Mouse (Mus musculus) forebrain, embryonic 15.5 days (tissue): ENCODE data around the gene Krt16. TPM values are rescaled to one million over a fixed set of nuclear protein-coding genes. Genes with fewer than 3 reads are reported as not detected.

Experiments used
- polyA plus RNA-seq: library from polyadenylated mRNA; unstranded; fragments of >200 nt; fragmentation: Nextera tagmentation; extraction: Ambion mirVana; gene quantifications from 2 replicates; pipeline ENCODE4 v1.2.1, GENCODE M21; 2015

Gene Krt16
- polyA plus RNA-seq, 1 experiment from 2014 or later: not detected

Other genes starting within 250 kb of the Krt16 start
- gene Krt33a, start 232.7 kb downstream of the Krt16 start, polyA plus RNA-seq: not detected in 2 replicates
- not detected in 2 replicates for gene Krt33b, start 219.0 kb downstream of the Krt16 start, polyA plus RNA-seq
- not detected in 2 replicates for gene Krt34, start 207.3 kb downstream of the Krt16 start, polyA plus RNA-seq
- not detected in 2 replicates for gene Krt31, start 198.4 kb downstream of the Krt16 start, polyA plus RNA-seq
- gene Krt32, start 160.7 kb downstream of the Krt16 start, polyA plus RNA-seq: not detected in 2 replicates
- not detected in 2 replicates for gene Krt35, start 152.7 kb downstream of the Krt16 start, polyA plus RNA-seq
- gene Krt36, start 143.3 kb downstream of the Krt16 start, polyA plus RNA-seq: not detected in 2 replicates
- not detected in 2 replicates for gene Krt13, start 127.3 kb downstream of the Krt16 start, polyA plus RNA-seq
- 0.60 TPM in 1 of 2 replicates, not detected in the other for gene Krt15, start 113.0 kb downstream of the Krt16 start, polyA plus RNA-seq
- gene Krt19, start 100.2 kb downstream of the Krt16 start, polyA plus RNA-seq: 0.32 and 3.8 TPM in 2 replicates
- gene Krt9, start 55.7 kb downstream of the Krt16 start, polyA plus RNA-seq: not detected in 2 replicates
- 0.25 TPM in 1 of 2 replicates, not detected in the other for gene Krt14, start 41.4 kb downstream of the Krt16 start, polyA plus RNA-seq
- gene Krt17, start 12.1 kb upstream of the Krt16 start, polyA plus RNA-seq: 0.31 TPM in 1 of 2 replicates, not detected in the other
- gene Krt42, start 21.0 kb upstream of the Krt16 start, polyA plus RNA-seq: not detected in 2 replicates
- 1,252 and 1,271 TPM in 2 replicates for gene Eif1, start 71.0 kb upstream of the Krt16 start, polyA plus RNA-seq
- gene Gast, start 85.5 kb upstream of the Krt16 start, polyA plus RNA-seq: 0.57 and 0.78 TPM in 2 replicates
- gene Hap1, start 107.2 kb upstream of the Krt16 start, polyA plus RNA-seq: 94.7 and 128 TPM in 2 replicates
- 51.4 and 55.4 TPM in 2 replicates for gene Jup, start 148.9 kb upstream of the Krt16 start, polyA plus RNA-seq
- 13.5 and 14.4 TPM in 2 replicates for gene P3h4, start 165.9 kb upstream of the Krt16 start, polyA plus RNA-seq
- 16.9 and 17.3 TPM in 2 replicates for gene Fkbp10, start 166.8 kb upstream of the Krt16 start, polyA plus RNA-seq
- gene Nt5c3b, start 192.9 kb upstream of the Krt16 start, polyA plus RNA-seq: 103 and 112 TPM in 2 replicates
- gene Klhl10, start 193.0 kb upstream of the Krt16 start, polyA plus RNA-seq: 0.67 and 0.69 TPM in 2 replicates
- 13.5 and 14.0 TPM in 2 replicates for gene Klhl11, start 223.8 kb upstream of the Krt16 start, polyA plus RNA-seq